Mouse (Mus musculus) midbrain, embryonic 16.5 days (tissue): Measurements from ENCODE around the gene Pfkfb2. TPM values are rescaled to one million over a fixed set of nuclear protein-coding genes. Genes with fewer than 3 reads are reported as not detected.

Experiments used
- ATAC-seq: fragments of 200-750 bp; cut with Nextera tagmentation; 2 replicates; pipeline ENCODE4 v1.8.0; 2017; ENCODE audit warnings: moderate TSS enrichment
- H3K27ac ChIP-seq: fragments of 300-500 bp; sonication (generic); 2 replicates; pipeline ENCODE4 v1.5.1; 2014; ENCODE audit warnings: mild to moderate bottlenecking, low read length, mixed read lengths
- H3K27me3 ChIP-seq: fragments of 300-500 bp; sonication (generic); 2 replicates; pipeline ENCODE4 v1.6.1; 2014; ENCODE audit warnings: low read depth, low read length, mixed read lengths; ENCODE audit not compliant: control insufficient read depth, insufficient read depth
- H3K36me3 ChIP-seq: fragments of 300-500 bp; sonication (generic); 2 replicates; pipeline ENCODE4 v1.6.1; 2014; ENCODE audit warnings: mild to moderate bottlenecking, low read length, moderate library complexity, mixed read lengths; ENCODE audit not compliant: control insufficient read depth, insufficient read depth
- H3K4me1 ChIP-seq: fragments of 300-500 bp; sonication (generic); 2 replicates; pipeline ENCODE4 v1.6.1; 2014; ENCODE audit warnings: mild to moderate bottlenecking, low read length, mixed read lengths; ENCODE audit not compliant: control insufficient read depth, insufficient read depth
- H3K4me2 ChIP-seq: fragments of 300-500 bp; sonication (generic); 2 replicates; pipeline ENCODE4 v1.6.1; 2014; ENCODE audit warnings: mild to moderate bottlenecking, low read length, mixed read lengths
- H3K4me3 ChIP-seq: fragments of 300-500 bp; sonication (generic); 2 replicates; pipeline ENCODE4 v1.5.1; 2014; ENCODE audit warnings: low read depth, mild to moderate bottlenecking, low read length, moderate library complexity, mixed read lengths
- H3K9ac ChIP-seq: fragments of 300-500 bp; sonication (generic); 2 replicates; pipeline ENCODE4 v1.6.1; 2014; ENCODE audit warnings: low read depth, low read length, mixed read lengths
- H3K9me3 ChIP-seq: fragments of 300-500 bp; sonication (generic); replicated peaks from 2 replicates; pipeline ENCODE4 v1.6.1; 2014; ENCODE audit warnings: mild to moderate bottlenecking, low read length, mixed read lengths; ENCODE audit not compliant: control insufficient read depth, poor library complexity, severe bottlenecking
- WGBS: fragments of 180-500 bp; shearing (Covaris S2); extraction: QIAGEN DNeasy Blood & Tissue Kit; methylation state at CpG from one replicate; pipeline ENCODE4 v1.1.7; 2014; 5-methylcytosine and 5-hydroxymethylcytosine counted together
- polyA plus RNA-seq: library from polyadenylated mRNA; unstranded; fragments of >200 nt; fragmentation: Nextera tagmentation; extraction: Ambion mirVana; gene quantifications from 2 replicates; pipeline ENCODE4 v1.2.1, GENCODE M21; 2015

The Pfkfb2 gene
- polyA plus RNA-seq = 24.1 and 26.6 TPM in 2 replicates

DNA sequence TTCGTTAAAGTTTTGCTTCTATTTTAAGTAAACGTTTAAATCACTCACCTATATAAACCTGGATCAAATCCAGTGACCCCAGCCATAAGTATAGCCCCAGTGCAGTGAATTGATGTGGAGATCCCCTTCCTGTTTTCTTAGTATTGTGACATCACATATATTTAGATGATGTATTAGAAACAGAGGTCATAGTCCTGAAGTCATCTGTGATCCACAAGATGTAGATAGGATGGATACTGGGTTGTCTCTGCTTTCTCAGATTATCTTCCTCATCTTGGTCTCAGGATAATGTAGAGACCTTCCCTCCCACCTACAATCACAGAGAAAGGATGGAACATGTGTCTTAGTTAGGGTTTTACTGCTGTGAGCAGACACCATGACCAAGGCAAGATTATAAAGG is at the start of gene Pfkfb2:
TSS of gene Pfkfb2 (minus strand) at position 101 of the 400 bp plus-strand sequence.
- WGBS = 84% methylated on average over 2 of the region's 2 CpGs
- H3K27me3 ChIP-seq = no peaks in the 10 kb centered on the region; the same call in 1 of the 2 replicates
- H3K36me3 ChIP-seq = no peaks in the 10 kb centered on the region
- H3K4me2 ChIP-seq = no peak within 1 kb of the TSS
- no peak within 1 kb of the TSS for H3K27ac ChIP-seq
- H3K9me3 ChIP-seq = no peaks in the 10 kb centered on the region
- no peak within 1 kb of the TSS for H3K4me3 ChIP-seq
- no peaks in the 10 kb centered on the region; the same call in 1 of the 2 replicates for H3K4me1 ChIP-seq
- H3K9ac ChIP-seq = no peak within 1 kb of the TSS
- ATAC-seq = no peak

DNA sequence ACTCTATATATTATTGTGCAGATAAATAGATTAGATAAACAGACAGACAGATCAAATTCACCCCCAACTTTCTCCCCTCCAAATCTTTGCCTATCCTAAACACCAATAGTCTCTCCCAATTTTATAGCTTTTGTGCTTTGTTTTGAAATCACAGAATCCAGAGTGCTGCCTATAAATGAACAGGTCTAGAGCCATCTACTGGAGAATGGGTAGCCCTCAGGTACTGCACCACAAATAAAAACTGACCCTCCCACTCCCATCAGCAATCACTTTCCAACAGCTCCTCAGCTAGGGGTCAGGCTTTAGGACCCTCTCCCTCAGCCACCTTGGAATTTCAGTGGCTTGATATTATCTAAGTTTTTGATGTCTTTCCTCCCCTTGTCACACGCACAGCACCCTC is 47.6 kb upstream of the Pfkfb2 start:
- Histone ChIP-seq H3K9ac (no peak overlapping the region), H3K27me3 (no peaks in the 10 kb centered on the region), H3K4me1 (no peaks in the 10 kb centered on the region), H3K36me3 (no peaks in the 10 kb centered on the region), H3K9me3 (no peaks in the 10 kb centered on the region), H3K4me2 (no peak overlapping the region), H3K27ac (no peak overlapping the region), H3K4me3 (no peak overlapping the region)
- WGBS = 83% methylated on average over 1 of the region's 1 CpGs
- no peak for ATAC-seq

DNA sequence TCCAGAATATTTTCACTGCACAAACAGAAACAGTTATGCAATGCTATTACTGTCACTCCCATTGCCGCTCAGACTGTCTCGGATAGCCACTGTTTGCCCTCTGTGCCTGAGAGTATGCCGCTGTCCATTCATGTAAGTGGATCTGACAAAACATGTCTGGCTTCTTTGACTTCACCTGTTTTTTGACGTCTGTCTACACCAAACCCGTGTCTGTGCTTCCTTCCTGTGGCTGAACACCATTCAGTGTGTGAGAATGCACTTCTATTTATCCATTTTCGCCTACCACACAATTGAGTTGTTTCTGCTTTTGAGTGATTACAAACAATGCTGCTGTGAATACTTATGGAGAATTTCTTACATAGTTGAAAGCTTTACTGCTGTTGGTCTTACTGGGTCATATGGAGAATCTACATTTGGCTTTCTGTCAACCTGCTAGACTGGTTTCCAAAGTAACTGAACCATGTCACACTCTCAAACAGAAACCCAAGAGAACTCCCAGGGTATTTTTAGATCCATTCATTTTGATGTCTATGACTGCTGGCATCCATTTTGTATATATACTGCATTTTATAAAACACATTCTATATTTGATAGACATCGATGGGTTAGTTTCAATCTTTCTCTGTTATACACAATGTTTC is 46.8 kb upstream of the Pfkfb2 start:
- Histone ChIP-seq H3K9me3 (no peaks in the 10 kb centered on the region), H3K27ac (no peak overlapping the region), H3K4me3 (no peak overlapping the region), H3K27me3 (no peaks in the 10 kb centered on the region), H3K4me2 (no peak overlapping the region), H3K4me1 (no peaks in the 10 kb centered on the region), H3K9ac (no peak overlapping the region), H3K36me3 (no peaks in the 10 kb centered on the region)
- 73% methylated on average over 7 of the region's 7 CpGs for WGBS
- no peak for ATAC-seq

DNA sequence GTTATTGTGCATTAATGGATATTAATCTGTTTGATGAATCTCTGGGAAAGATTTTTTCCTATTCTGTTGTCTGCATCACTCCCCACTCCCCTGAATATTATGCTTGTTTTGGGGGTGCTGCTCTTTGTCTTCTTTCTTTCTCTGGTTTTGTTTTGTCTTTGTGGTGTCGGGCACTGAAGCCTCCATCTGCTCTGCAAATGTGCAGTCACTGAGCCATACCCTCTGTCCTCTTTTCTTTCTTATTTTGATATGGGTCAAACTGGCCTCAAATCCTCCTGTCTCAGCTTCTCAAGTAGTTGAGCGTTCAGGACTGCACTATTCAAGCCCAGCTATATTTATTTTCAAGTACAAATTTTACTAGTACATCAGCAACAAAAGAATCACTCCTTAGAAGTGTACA is 46.2 kb upstream of the Pfkfb2 start:
- H3K4me1 ChIP-seq = no peaks in the 10 kb centered on the region
- 31% methylated on average over 2 of the region's 2 CpGs for WGBS
- no peak for ATAC-seq
- no peaks in the 10 kb centered on the region for H3K36me3 ChIP-seq
- H3K27ac ChIP-seq = no peak overlapping the region
- no peaks in the 10 kb centered on the region for H3K27me3 ChIP-seq
- H3K4me2 ChIP-seq = no peak overlapping the region
- no peak overlapping the region for H3K9ac ChIP-seq
- H3K4me3 ChIP-seq = no peak overlapping the region
- H3K9me3 ChIP-seq = no peaks in the 10 kb centered on the region

DNA sequence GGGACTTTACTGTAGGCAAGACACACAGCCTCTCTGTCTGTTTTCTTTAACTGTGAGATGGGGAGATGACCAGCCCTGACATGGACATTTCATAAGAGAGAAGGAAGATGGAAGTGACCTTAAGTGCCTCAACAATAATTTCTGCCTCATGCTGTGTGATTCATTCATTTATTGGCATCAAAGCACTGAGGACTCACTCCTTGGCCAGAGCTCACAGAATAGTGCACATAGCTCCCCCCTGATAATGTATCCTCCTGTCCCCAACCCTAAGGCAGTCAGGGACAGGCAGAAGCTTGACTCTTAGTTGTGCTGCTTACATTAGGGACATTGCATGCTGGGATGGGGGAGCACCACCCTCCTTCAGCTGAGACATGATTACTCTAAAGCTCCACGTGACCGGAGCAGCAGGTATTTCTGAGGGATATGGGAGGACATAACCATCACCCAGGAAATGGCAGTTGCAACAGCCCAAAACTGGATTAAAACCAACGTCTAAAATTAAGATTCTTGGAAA is 42.0 kb upstream of the Pfkfb2 start:
- no peaks in the 10 kb centered on the region for H3K4me1 ChIP-seq
- H3K4me3 ChIP-seq = no peak overlapping the region
- H3K27ac ChIP-seq = no peak overlapping the region
- no peak for ATAC-seq
- no peaks in the 10 kb centered on the region for H3K27me3 ChIP-seq
- H3K36me3 ChIP-seq = no peaks in the 10 kb centered on the region
- no peaks in the 10 kb centered on the region for H3K9me3 ChIP-seq
- no peak overlapping the region for H3K9ac ChIP-seq
- 77% methylated on average over 3 of the region's 3 CpGs for WGBS
- H3K4me2 ChIP-seq = no peak overlapping the region

DNA sequence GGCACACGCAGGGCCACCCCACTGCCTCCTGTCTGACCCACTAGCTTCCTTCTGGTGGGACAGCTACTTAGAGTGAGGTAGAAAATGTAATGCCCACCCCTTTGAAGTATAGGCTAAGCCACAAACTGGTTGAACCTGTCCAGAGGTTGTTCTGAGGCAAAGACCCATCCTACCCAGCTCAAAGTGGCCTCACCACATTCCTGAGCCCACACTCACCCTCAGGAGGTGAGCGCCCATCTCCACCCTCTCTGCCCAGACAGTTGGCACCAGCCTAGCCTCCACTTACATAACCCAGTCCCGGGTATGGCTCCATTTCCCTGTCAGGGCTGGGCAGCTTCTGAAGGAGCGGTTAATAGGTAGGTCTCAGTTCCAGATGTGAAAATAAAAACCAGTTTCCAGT is 41.4 kb upstream of the Pfkfb2 start:
- ATAC-seq = no peak
- H3K4me2 ChIP-seq = no peak overlapping the region
- no peak overlapping the region for H3K4me3 ChIP-seq
- no peaks in the 10 kb centered on the region for H3K27me3 ChIP-seq
- no peaks in the 10 kb centered on the region for H3K4me1 ChIP-seq
- H3K9me3 ChIP-seq = no peaks in the 10 kb centered on the region
- no peak overlapping the region for H3K9ac ChIP-seq
- no peaks in the 10 kb centered on the region for H3K36me3 ChIP-seq
- 93% methylated on average over 4 of the region's 4 CpGs for WGBS
- H3K27ac ChIP-seq = no peak overlapping the region

DNA sequence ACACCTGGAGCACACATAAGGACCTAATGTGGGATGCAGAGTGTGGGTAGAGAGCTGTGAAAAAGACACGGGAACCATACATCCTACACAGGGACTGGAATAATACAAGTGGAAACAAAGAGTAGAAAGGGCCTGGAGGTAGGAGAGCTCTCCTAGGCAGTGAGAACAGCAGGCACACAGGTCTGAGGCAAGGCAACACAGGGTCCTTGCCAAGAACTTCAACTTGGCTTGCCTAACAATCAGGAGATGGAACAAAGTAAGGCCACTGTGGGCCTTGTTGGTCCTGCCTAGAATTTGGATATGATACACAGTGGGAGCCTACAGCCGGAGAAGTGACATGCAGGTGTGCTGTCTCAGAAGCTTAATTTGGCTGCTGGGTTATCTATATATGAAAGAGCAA is 40.9 kb upstream of the Pfkfb2 start:
- Histone ChIP-seq H3K4me2 (no peak overlapping the region), H3K4me3 (no peak overlapping the region), H3K36me3 (no peaks in the 10 kb centered on the region), H3K4me1 (no peaks in the 10 kb centered on the region), H3K27ac (no peak overlapping the region), H3K27me3 (no peaks in the 10 kb centered on the region), H3K9ac (no peak overlapping the region), H3K9me3 (no peaks in the 10 kb centered on the region)
- ATAC-seq = no peak
- 89% methylated on average over 2 of the region's 2 CpGs for WGBS

DNA sequence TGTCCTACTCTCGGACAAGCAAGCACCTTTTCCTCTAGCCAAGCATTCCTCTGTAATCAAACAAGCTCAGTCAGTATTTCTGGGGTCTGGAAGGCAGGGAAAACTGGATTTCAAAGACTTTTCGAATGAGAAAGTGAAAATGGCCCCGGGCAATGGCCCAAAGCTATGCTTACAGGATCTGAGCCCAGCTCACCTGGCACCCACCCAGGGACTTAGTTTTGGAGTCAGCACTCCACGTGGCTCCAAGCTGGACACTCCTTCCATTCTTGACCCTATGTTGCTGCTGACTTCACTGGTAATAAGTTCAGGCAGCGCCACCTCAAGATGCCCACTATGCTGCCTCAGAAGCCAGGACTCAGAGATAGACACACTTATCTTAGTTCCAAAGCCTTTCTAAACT is 38.0 kb upstream of the Pfkfb2 start:
- 81% methylated on average over 5 of the region's 5 CpGs for WGBS
- H3K4me3 ChIP-seq = no peak overlapping the region
- H3K9me3 ChIP-seq = no peaks in the 10 kb centered on the region
- H3K27ac ChIP-seq = no peak overlapping the region
- H3K4me2 ChIP-seq = no peak overlapping the region
- H3K9ac ChIP-seq = no peak overlapping the region
- H3K36me3 ChIP-seq = no peaks in the 10 kb centered on the region
- no peaks in the 10 kb centered on the region for H3K27me3 ChIP-seq
- ATAC-seq = no peak
- H3K4me1 ChIP-seq = no peaks in the 10 kb centered on the region

DNA sequence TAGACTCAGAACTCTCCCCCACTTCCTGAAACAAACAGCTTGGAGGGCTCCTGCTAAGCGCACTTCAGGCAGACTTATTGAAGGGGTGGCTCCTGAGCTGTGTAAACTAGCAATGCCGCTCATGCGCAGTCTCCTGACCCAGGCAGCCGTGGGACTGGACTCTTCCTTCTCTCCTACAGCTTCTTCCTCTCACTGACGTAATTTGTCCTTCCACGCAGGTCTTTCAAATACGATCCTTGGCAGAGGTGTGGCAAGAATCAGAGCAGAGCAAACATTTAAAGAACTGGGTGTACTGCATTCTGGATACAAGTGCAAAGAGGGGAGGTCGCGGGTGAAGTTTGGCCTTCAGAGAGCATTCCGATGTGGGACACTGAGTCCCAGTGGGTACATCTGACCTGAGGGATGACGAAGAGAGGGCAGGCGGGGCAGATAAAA is 35.0 kb upstream of the Pfkfb2 start:
- Histone ChIP-seq H3K9ac (no peak overlapping the region), H3K27ac (no peak overlapping the region), H3K4me3 (no peak overlapping the region), H3K4me2 (no peak overlapping the region), H3K4me1 (no peaks in the 10 kb centered on the region), H3K9me3 (no peaks in the 10 kb centered on the region), H3K36me3 (no peaks in the 10 kb centered on the region), H3K27me3 (no peaks in the 10 kb centered on the region)
- no peak for ATAC-seq
- 87% methylated on average over 12 of the region's 12 CpGs for WGBS
